Mouse (Mus musculus) adrenal gland, postnatal 25 days (tissue): ENCODE measurements at regions not wholly inside any gene's neighbourhood (a gene's known extent, or its start where the extent isn't known, plus 50 kb on each side); places are given as distances from the start of the nearest gene placed in this dataset.
A peak's percentile ranks its signal among the peaks of the same experiment; 100 is the strongest.

Experiments used
- DNase-seq: peaks from one replicate; pipeline ENCODE4 v3.0.0; 2021; ENCODE audit warnings: mixed read lengths

GRCm38 (mm10) chr17:9905501-9906462 lies 236.3 kb upstream of the Pabpc6 start:
- DNase-seq = no peak

GRCm38 (mm10) chr17:9904525-9904991 lies 235.0 kb upstream of the Pabpc6 start:
- no peak for DNase-seq

- DNase-seq = no peak
Observed at GRCm38 (mm10) chr17:9903313-9903712, 233.8 kb upstream of the Pabpc6 start.

GRCm38 (mm10) chr17:9896964-9897363 lies 227.4 kb upstream of the Pabpc6 start:
- DNase-seq = peak; percentile 38

DNA sequence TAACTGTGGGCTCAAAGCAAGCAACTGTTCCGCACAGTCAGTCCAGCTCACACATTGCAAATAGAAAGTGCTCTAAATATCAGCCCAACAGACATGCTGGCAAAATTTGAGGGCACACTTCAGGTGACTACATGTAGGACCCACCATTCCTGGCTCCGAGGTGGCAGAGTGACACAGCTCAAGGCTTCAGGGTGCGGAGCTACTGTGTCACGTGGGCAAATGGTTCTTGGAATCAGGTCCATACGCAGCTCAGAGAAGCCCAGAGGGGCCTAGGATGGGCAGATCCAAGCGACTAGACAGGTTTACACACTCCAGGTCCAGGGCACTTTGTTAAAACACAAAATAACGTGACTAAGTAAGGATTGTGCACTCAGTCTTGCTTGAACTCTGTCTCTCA lies 226.2 kb upstream of the Pabpc6 start:
- DNase-seq = no peak

DNA sequence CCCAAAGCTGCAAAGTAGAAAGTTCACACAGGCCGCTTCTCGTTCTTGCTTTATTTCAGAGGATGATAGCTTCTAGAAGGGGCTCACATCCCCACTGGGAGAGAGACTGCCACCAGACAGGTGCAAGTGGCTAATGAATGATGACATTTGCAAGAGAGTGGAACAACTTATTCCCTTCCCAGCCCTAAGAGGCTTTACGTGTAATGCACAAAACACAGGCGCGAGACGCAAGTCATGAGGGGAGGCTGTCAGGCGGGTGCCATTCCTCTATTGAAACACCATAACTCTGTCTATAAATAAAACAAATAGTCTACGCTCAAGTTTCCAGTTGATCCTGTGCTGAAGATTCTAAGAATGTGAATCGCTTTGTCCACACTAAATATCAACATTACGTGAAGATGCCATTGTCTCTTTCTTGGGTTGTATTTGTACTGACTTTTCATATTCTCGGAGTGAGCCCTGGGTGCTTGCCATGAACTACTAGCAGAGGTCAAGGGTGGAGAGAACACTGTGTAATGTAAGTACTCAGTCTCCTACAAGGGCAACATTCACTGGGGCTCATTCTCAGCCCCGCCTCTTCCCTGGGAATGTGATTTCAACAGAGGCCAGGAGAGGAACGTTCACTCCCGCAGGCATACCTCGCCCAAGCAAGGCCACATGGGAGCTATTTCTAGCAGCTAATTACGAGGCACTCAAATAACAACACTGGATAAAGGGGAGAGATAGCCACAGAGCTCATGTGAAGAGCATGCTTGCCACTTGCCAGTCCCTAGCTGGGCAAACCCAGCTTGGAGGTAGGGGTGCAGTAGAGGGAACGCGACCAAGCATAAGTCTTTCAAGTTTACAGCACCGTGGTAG lies 225.5 kb upstream of the Pabpc6 start:
- DNase-seq = peak; percentile 43

DNA sequence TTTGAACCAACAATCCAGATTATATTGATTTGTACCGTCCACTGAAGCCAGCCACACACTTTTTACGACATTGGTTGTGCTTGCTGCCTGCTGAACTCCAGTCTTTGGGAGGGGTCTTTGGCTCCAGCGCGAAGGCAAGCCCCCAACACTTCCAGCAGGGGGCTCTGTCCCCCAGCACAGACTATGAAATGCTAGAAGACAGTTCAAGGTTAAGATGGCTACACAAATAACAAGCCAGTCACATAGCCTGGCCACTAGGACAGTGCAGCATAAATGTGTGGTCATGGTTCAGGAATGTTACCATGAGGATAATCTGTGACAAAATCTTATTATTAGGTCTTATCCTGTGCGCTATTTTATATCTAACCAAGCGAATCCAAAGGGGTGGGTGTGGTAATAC lies 224.4 kb upstream of the Pabpc6 start:
- no peak for DNase-seq

GRCm38 (mm10) chr17:9892776-9893175 lies 223.3 kb upstream of the Pabpc6 start:
- no peak for DNase-seq

- DNase-seq = no peak
Observed at GRCm38 (mm10) chr17:9892141-9892540, 222.6 kb upstream of the Pabpc6 start.

GRCm38 (mm10) chr17:9888494-9888893 lies 219.0 kb upstream of the Pabpc6 start:
- no peak for DNase-seq

DNA sequence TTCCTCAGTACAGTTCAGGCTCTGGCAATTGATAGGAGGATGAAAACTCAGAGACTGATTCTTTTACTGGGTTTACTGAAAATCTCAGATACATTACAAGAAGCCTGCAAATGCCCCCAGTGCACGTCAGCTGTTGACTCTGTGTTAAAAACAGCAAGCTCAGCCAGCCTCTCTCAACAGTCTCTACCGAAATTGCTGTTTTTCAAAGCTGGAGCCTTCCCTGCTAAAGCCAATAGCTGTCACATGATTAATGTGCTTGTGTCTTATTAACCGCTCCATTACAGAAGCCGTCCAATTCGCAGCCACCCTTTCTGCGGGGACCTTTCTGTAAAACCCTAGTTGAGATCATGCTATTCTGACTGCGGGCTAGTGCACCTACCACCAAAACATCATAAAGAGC lies 215.6 kb upstream of the Pabpc6 start:
- no peak for DNase-seq

GRCm38 (mm10) chr17:9882639-9883226 lies 213.2 kb upstream of the Pabpc6 start:
- no peak for DNase-seq

DNA sequence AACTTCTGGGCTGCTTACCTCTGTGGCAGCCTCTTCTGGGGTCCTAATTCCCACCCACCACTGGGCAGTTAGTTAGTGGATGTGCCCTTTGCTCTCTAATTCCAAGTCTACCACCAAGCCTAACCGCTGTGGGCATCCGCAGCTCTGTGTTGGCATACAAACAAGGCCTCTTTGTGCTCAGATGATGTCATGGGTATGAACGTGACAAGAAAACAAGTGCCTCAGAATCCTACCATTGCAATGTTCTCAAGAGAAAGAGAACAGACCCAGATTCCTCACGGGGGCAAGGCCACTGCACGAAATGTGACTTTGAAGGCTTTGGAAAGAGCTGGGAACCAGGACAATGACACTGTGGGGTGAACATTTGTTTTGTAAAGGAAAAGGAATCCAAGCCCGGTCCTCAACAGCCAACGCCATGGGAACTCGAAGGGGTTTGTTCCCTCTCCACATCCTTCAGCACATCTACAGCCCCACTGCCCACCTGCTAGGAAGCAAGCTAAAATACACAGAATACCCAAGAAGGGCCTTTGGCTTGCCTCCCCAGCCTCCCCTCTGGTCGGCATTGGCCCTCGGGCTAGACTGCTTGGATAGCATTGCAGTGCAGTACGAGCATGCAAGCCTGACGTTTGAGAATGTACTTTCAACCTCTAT lies 210.2 kb upstream of the Pabpc6 start:
- no peak for DNase-seq

DNA sequence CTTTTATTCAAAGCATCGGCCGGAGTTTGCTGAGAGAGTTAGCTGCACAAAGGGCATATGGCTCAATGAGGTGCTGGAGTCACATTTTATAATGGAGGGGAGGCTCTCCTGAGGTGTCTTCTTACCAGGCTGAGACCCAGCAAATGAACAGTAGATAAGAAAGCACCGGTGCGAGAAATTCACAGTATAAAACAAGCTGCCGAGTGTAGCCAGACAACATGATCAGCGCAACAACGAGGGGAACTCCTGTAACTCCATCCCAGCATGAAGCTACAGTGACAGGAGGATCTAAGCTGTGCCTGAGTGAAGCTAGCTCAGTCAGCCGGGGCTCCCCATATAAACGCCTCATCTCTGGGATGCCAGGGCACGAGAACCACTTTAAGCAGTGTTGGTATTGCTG lies 204.2 kb upstream of the Pabpc6 start:
- DNase-seq = no peak

- no peak for DNase-seq
Observed at GRCm38 (mm10) chr17:9870237-9870636, 200.7 kb upstream of the Pabpc6 start.

DNA sequence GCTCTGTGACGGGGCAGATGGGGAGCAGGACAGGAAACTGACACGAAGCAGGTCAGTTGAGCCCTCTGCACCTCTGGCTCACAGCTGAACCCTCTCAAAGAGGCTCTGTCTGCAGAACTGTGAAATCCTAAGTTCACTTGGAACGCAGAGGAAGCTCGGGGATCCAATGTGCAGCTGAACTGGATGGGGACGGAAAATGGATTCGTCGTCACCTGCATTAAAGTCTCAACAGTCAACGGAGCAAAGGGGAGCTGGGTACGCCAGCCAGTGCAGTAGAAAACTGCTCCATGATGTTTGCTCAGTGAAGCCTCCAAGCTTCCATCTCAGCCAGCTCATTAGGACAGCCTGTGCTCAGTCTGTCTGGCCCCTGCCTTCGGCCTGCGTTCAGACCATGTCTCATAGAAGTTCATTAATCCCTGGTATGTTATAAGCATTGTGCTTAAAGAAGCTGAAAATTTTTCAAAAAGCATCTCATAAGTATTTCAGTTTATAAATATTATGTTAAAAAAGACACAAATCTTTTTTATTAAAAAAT lies 199.3 kb upstream of the Pabpc6 start:
- DNase-seq = no peak

DNA sequence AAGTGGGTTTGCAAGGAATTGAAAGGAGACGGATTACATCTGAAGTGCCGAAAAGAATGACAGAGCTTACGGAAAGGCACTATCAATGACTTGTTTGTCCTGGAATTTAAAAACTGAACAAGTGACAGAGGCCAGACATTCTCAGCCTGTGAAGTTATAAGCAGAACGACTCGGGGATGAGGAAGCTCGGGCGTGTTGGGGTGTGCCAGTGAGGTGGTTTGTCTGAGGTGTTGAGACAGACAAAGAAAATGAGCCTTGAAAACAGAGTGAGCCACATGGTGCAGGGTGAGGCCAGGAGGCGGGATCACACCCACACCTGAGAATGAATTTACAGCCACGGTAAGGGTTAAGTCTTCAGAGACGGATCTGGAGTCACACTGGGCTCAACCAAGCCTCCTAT lies 194.7 kb upstream of the Pabpc6 start:
- no peak for DNase-seq

GRCm38 (mm10) chr17:9861923-9862854 lies 192.7 kb upstream of the Pabpc6 start:
- DNase-seq = no peak

GRCm38 (mm10) chr17:9861346-9861745 lies 191.8 kb upstream of the Pabpc6 start:
- DNase-seq = no peak

DNA sequence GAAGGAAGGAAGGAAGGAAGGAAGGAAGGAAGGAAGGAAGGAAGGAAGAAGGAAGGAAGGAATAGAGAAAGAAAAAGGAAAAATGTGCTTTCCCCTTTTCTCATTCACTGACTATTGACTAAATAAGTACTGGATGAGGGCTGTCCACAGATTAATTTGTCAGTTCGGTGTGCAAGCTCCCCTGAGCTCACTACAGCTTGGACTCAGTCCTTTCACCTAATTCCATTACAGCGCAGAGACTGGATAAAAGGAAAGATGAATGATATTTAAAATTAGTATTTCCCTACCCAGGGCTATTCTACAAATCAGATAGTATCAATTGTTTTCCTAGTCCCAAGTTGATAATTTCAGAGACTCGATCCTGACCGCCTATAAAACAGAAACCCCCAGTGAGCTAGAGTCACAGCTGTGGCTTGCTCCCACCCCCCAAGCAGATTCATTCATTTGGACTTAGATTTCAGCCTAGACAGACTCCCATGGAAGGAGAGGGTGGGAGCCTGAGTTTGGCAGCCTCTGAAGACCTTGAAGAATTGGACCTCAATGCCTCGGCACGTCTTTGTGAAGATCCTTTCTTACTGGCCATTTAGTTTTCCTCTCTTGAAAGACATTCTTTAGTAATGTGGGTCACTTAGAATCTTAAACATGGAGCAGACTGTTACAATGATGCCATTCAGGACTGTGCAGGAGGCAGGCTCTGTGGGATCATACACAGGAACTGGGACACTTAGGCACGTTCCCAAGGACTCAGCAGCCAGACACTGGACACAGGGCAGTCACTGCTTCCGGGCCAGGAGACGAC lies 179.2 kb upstream of the Pabpc6 start:
- no peak for DNase-seq
